Mouse (Mus musculus): ENCODE data around the gene Ltbp1. TPM values are rescaled to one million over a fixed set of nuclear protein-coding genes. Genes with fewer than 3 reads are reported as not detected.
A peak's percentile ranks its signal among the peaks of the same experiment; 100 is the strongest.

Ltbp1 gene
- polyA plus RNA-seq (2014; fragmentation: Nextera tagmentation; extraction: Ambion mirVana): 29.8 and 38.0 TPM in 2 replicates

- WGBS: under 1% methylated on average over 22 of the region's 27 CpGs
- ATAC-seq (replicated peaks; ENCODE audit: low FRiP score, low TSS enrichment, low read depth) (peak; percentile 87), DNase-seq (ENCODE audit: low spot score) (peak; percentile 94)
- H3K9me3 ChIP-seq (ENCODE audit: control insufficient read depth, low read length): no peaks in the 10 kb centered on the region
- H3K27me3 ChIP-seq (replicated peaks; ENCODE audit: control insufficient read depth, insufficient read depth, low read length): no peaks in the 10 kb centered on the region
- peaks cover 10% of the 10 kb centered on the region for H3K4me1 ChIP-seq (replicated peaks; ENCODE audit: control insufficient read depth, insufficient read depth, low read length)
- H3K4me2 ChIP-seq (ENCODE audit: low read length): peak within 1 kb of the TSS; percentile 84
- H3K9ac ChIP-seq (ENCODE audit: low read length): peak within 1 kb of the TSS; percentile 83
- peak within 1 kb of the TSS; percentile 92 for H3K4me3 ChIP-seq (ENCODE audit: low read depth, low read length)
- H3K27ac ChIP-seq (ENCODE audit: low read depth): peak within 1 kb of the TSS; percentile 92
- H3K36me3 ChIP-seq (ENCODE audit: control insufficient read depth, insufficient read depth, low read length): no peaks in the 10 kb centered on the region
Measured at GRCm38 (mm10) chr17:75005281-75005684, at the start of gene Ltbp1. Gene Ltbp1 (plus strand): TSS chr17:75005568.

- no peak overlapping the region for H3K4me3 ChIP-seq (ENCODE audit: low read depth, low read length)
- ATAC-seq (replicated peaks; ENCODE audit: low FRiP score, low TSS enrichment, low read depth) (no peak), DNase-seq (ENCODE audit: low spot score) (peak; percentile 50)
- no peaks in the 10 kb centered on the region for H3K36me3 ChIP-seq (ENCODE audit: control insufficient read depth, insufficient read depth, low read length)
- no peak overlapping the region; the same call in 1 of the 2 replicates for H3K27ac ChIP-seq (ENCODE audit: low read depth)
- H3K9ac ChIP-seq (ENCODE audit: low read length): no peak overlapping the region
- H3K27me3 ChIP-seq (replicated peaks; ENCODE audit: control insufficient read depth, insufficient read depth, low read length): no peaks in the 10 kb centered on the region
- H3K4me1 ChIP-seq (replicated peaks; ENCODE audit: control insufficient read depth, insufficient read depth, low read length): no peaks in the 10 kb centered on the region
- WGBS: 58% methylated on average over 6 of the region's 6 CpGs
- no peak overlapping the region for H3K4me2 ChIP-seq (ENCODE audit: low read length)
- no peaks in the 10 kb centered on the region for H3K9me3 ChIP-seq (ENCODE audit: control insufficient read depth, low read length)
Measured at GRCm38 (mm10) chr17:74959481-74960245, 45.7 kb upstream of the Ltbp1 start.

- no peaks in the 10 kb centered on the region for H3K9me3 ChIP-seq (ENCODE audit: control insufficient read depth, low read length)
Measured at GRCm38 (mm10) chr17:74963222-74963621, 42.1 kb upstream of the Ltbp1 start.

GRCm38 (mm10) chr17:74963861-74964260 is 41.5 kb upstream of the Ltbp1 start:
- H3K9me3 ChIP-seq (ENCODE audit: control insufficient read depth, low read length): no peaks in the 10 kb centered on the region
- DNase-seq (ENCODE audit: low spot score) (no peak), ATAC-seq (replicated peaks; ENCODE audit: low FRiP score, low TSS enrichment, low read depth) (no peak)
- WGBS: 87% methylated on average over 3 of the region's 3 CpGs
- H3K4me1 ChIP-seq (replicated peaks; ENCODE audit: control insufficient read depth, insufficient read depth, low read length): peaks cover 7% of the 10 kb centered on the region
- no peak overlapping the region for H3K9ac ChIP-seq (ENCODE audit: low read length)
- no peaks in the 10 kb centered on the region for H3K27me3 ChIP-seq (replicated peaks; ENCODE audit: control insufficient read depth, insufficient read depth, low read length)
- no peak overlapping the region for H3K27ac ChIP-seq (ENCODE audit: low read depth)
- H3K36me3 ChIP-seq (ENCODE audit: control insufficient read depth, insufficient read depth, low read length): no peaks in the 10 kb centered on the region
- H3K4me2 ChIP-seq (ENCODE audit: low read length): no peak overlapping the region
- no peak overlapping the region for H3K4me3 ChIP-seq (ENCODE audit: low read depth, low read length)

More at GRCm38 (mm10) chr17:74963222-74963621, 42.1 kb upstream of the Ltbp1 start:
- H3K4me3 ChIP-seq (ENCODE audit: low read depth, low read length): no peak overlapping the region
- WGBS: 93% methylated on average over 8 of the region's 8 CpGs
- no peak overlapping the region for H3K4me2 ChIP-seq (ENCODE audit: low read length)
- no peak overlapping the region for H3K27ac ChIP-seq (ENCODE audit: low read depth)
- H3K27me3 ChIP-seq (replicated peaks; ENCODE audit: control insufficient read depth, insufficient read depth, low read length): no peaks in the 10 kb centered on the region
- peak; percentile 15 for DNase-seq (ENCODE audit: low spot score)
- peaks cover 1% of the 10 kb centered on the region for H3K4me1 ChIP-seq (replicated peaks; ENCODE audit: control insufficient read depth, insufficient read depth, low read length)
- H3K9ac ChIP-seq (ENCODE audit: low read length): no peak overlapping the region
- no peak for ATAC-seq (replicated peaks; ENCODE audit: low FRiP score, low TSS enrichment, low read depth)
- no peaks in the 10 kb centered on the region for H3K36me3 ChIP-seq (ENCODE audit: control insufficient read depth, insufficient read depth, low read length)

GRCm38 (mm10) chr17:74967298-74967848 is 38.0 kb upstream of the Ltbp1 start:
- no peaks in the 10 kb centered on the region for H3K36me3 ChIP-seq (ENCODE audit: control insufficient read depth, insufficient read depth, low read length)
- no peak overlapping the region for H3K27ac ChIP-seq (ENCODE audit: low read depth)
- no peak overlapping the region for H3K4me3 ChIP-seq (ENCODE audit: low read depth, low read length)
- H3K4me2 ChIP-seq (ENCODE audit: low read length): no peak overlapping the region
- no peaks in the 10 kb centered on the region for H3K27me3 ChIP-seq (replicated peaks; ENCODE audit: control insufficient read depth, insufficient read depth, low read length)
- 75% methylated on average over 7 of the region's 7 CpGs for WGBS
- ATAC-seq (replicated peaks; ENCODE audit: low FRiP score, low TSS enrichment, low read depth): no peak
- DNase-seq (ENCODE audit: low spot score): no peak
- H3K4me1 ChIP-seq (replicated peaks; ENCODE audit: control insufficient read depth, insufficient read depth, low read length): peaks cover 21% of the 10 kb centered on the region
- H3K9ac ChIP-seq (ENCODE audit: low read length): no peak overlapping the region
- H3K9me3 ChIP-seq (ENCODE audit: control insufficient read depth, low read length): no peaks in the 10 kb centered on the region

GRCm38 (mm10) chr17:74968152-74968712 is 37.1 kb upstream of the Ltbp1 start:
- peak overlapping the region; percentile 25; the same call in 1 of the 2 replicates for H3K4me2 ChIP-seq (ENCODE audit: low read length)

GRCm38 (mm10) chr17:74968738-74969271 is 36.6 kb upstream of the Ltbp1 start:
- H3K27ac ChIP-seq (ENCODE audit: low read depth): peak overlapping the region; percentile 1; the same call in 1 of the 2 replicates
- H3K4me3 ChIP-seq (ENCODE audit: low read depth, low read length): no peak overlapping the region
- WGBS: 45% methylated on average over 16 of the region's 16 CpGs
- ATAC-seq (replicated peaks; ENCODE audit: low FRiP score, low TSS enrichment, low read depth) (no peak), DNase-seq (ENCODE audit: low spot score) (no peak)
- H3K27me3 ChIP-seq (replicated peaks; ENCODE audit: control insufficient read depth, insufficient read depth, low read length): no peaks in the 10 kb centered on the region
- H3K4me1 ChIP-seq (replicated peaks; ENCODE audit: control insufficient read depth, insufficient read depth, low read length): peaks cover 21% of the 10 kb centered on the region
- no peak overlapping the region for H3K9ac ChIP-seq (ENCODE audit: low read length)
- no peaks in the 10 kb centered on the region for H3K9me3 ChIP-seq (ENCODE audit: control insufficient read depth, low read length)
- H3K4me2 ChIP-seq (ENCODE audit: low read length): peak overlapping the region; percentile 25; the same call in 1 of the 2 replicates
- H3K36me3 ChIP-seq (ENCODE audit: control insufficient read depth, insufficient read depth, low read length): no peaks in the 10 kb centered on the region

More at GRCm38 (mm10) chr17:74968152-74968712, 37.1 kb upstream of the Ltbp1 start:
- no peak overlapping the region for H3K9ac ChIP-seq (ENCODE audit: low read length)
- H3K27ac ChIP-seq (ENCODE audit: low read depth): peak overlapping the region; percentile 1; the same call in 1 of the 2 replicates
- peaks cover 21% of the 10 kb centered on the region for H3K4me1 ChIP-seq (replicated peaks; ENCODE audit: control insufficient read depth, insufficient read depth, low read length)
- H3K9me3 ChIP-seq (ENCODE audit: control insufficient read depth, low read length): no peaks in the 10 kb centered on the region
- 40% methylated on average over 9 of the region's 9 CpGs for WGBS
- DNase-seq (ENCODE audit: low spot score): no peak
- ATAC-seq (replicated peaks; ENCODE audit: low FRiP score, low TSS enrichment, low read depth): peak; percentile 62; the same call in 1 of the 2 replicates
- H3K27me3 ChIP-seq (replicated peaks; ENCODE audit: control insufficient read depth, insufficient read depth, low read length): no peaks in the 10 kb centered on the region
- H3K36me3 ChIP-seq (ENCODE audit: control insufficient read depth, insufficient read depth, low read length): no peaks in the 10 kb centered on the region
- H3K4me3 ChIP-seq (ENCODE audit: low read depth, low read length): no peak overlapping the region

- H3K9ac ChIP-seq (ENCODE audit: low read length): no peak overlapping the region
- no peak overlapping the region for H3K27ac ChIP-seq (ENCODE audit: low read depth)
- peaks cover 7% of the 10 kb centered on the region; the same call in 1 of the 2 replicates for H3K4me1 ChIP-seq (replicated peaks; ENCODE audit: control insufficient read depth, insufficient read depth, low read length)
- H3K9me3 ChIP-seq (ENCODE audit: control insufficient read depth, low read length): no peaks in the 10 kb centered on the region
- H3K27me3 ChIP-seq (replicated peaks; ENCODE audit: control insufficient read depth, insufficient read depth, low read length): no peaks in the 10 kb centered on the region
- no peak overlapping the region for H3K4me3 ChIP-seq (ENCODE audit: low read depth, low read length)
- ATAC-seq (replicated peaks; ENCODE audit: low FRiP score, low TSS enrichment, low read depth): no peak
- no peak for DNase-seq (ENCODE audit: low spot score)
- H3K36me3 ChIP-seq (ENCODE audit: control insufficient read depth, insufficient read depth, low read length): no peaks in the 10 kb centered on the region
- 55% methylated on average over 6 of the region's 6 CpGs for WGBS
- H3K4me2 ChIP-seq (ENCODE audit: low read length): no peak overlapping the region
Measured at GRCm38 (mm10) chr17:74975192-74975591, 30.2 kb upstream of the Ltbp1 start.

Data from intestine, embryonic 14.5 days (tissue).